12 mouse cellular contexts compared by ENCODE assay signal in the genomic region with DNA sequence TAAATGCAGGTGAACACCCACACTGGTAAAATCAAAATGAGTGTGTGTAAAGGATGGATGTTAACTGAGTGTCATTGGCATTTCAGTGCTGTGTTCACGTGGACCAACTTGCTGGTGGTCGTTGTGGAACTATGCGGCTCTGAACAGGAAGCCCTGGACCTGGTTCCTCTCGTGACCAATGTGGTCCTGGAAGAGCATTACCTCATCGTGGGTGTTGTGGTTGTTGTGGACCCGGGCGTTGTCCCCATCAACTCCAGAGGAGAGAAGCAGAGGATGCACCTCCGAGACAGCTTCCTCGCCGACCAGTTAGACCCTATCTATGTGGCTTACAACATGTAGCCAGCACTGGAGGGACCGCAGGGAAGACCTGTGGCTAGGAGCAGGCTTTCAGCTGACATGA.
"Had no signal": no experiment of that assay in that cellular context is flagged by ENCODE, and none has a peak within 500 bp of the region (broad histone marks: within the 10 kb centered on the region; RNA-seq: fewer than 3 reads in every experiment).

No protein-coding gene starts in this region.

- ATAC-seq: intestine, embryonic 15.5 days had no signal

- H3K4me3 ChIP-seq: intestine, embryonic 15.5 days; stomach, embryonic 15.5 days had no signal

- DNase-seq: kidney, adult 11 months; kidney, adult 8-10 months; kidney, postnatal 14 days; kidney, postnatal 4 days; lung, adult 18-20 months; lung, postnatal 14 days; midbrain, embryonic 14.5 days; right cerebral cortex, postnatal 25 days; spleen, adult 18-20 months; thymus, postnatal 25 days had no signal

- H3K4me1 ChIP-seq: intestine, embryonic 15.5 days; stomach, embryonic 15.5 days had no signal
